Mouse (Mus musculus): ENCODE results near the gene Spag6.

DNA sequence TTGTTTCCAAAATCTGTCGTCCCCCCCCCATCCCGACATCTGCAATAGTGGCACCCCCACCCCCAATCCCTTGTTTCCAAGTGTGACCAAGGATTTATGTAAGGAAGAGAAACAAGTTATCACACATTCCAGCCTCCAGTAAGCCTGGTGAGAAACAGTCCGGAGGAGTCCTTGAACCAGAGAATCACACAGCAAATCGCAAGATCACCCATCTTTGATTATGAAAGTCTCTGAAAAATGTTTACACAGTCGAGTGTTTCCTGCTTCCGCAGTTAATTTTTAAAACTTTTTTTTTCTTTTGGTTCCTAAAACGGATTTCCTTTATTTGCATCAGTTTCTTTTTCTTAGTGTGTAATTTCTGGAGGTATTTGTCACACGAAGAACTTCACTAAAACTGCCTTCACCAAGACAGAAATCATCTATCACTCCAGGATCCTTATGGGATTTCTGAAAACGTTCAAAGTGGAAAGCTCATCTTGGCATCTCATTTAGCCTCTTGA lies 6.1 kb upstream of the Spag6 start:
- TF ChIP-seq CTCF (IDR thresholded peaks at IDR 0.05; ENCODE audit: low read depth, low read length): no peak
- TF ChIP-seq EP300 (IDR thresholded peaks at IDR 0.05; ENCODE audit: insufficient read depth, low read depth, low read length): no peak

Measured in ES-Bruce4 (cell line).